Comparison of ENCODE assay signal across 8 mouse cellular contexts in the genomic region with DNA sequence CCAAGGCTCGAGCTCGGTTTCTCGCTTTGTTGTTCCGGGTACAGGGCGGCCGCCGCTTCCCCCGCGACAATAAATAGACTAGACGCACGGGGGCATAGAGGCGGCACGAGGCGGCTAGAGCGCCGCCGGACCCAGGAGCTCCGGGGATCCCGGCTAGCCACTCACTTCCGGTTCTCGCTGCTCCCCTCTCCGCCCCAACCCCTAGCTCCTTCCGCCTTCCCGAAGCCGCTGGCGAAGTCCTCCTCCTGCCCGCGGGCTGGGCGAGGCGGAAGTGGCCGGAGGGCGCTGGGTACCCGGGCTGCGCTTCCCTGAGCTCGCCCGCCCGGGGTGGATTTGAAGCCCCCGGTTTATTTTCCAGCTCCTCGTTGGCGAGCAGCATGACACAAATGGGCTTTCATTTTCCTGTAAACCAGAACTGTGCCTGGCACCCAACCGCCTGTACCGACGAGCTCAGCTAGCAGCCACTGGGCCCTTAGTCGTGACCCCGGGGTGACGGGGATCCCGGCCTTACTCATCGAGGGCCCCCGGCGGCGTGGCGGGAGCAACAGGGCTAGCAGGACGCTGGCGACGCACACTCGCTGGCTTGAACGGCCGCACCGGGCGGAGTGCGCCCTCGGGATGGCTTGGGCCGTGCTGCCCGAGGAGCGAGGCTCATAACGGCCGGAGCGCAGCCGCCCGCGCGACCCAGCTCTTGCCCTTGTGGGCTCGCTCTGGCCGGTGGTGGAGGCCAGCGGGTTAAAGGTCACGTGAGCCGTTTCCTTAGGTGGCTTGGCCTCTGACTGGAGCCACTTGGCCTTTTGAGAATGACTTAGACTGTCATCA. TPM values are rescaled to one million over a fixed set of nuclear protein-coding genes. Genes with fewer than 3 reads are reported as not detected.
DNase-seq lines count a peak whose midpoint lies in the region; ATAC-seq and TF ChIP-seq lines count a peak whose summit lies in the region.

A gene (minus strand): TSS at position 667 of the 822 bp plus-strand sequence.

- peak within 1 kb of the TSS; percentile 90 for H3K4me2 ChIP-seq in forebrain, embryonic 11.5 days (ENCODE audit: low read depth, low read length, severe bottlenecking)
- peak within 1 kb of the TSS; percentile 95 for H3K4me2 ChIP-seq in heart, embryonic 16.5 days (ENCODE audit: low read depth, low read length)
- H3K4me2 ChIP-seq in liver, embryonic 15.5 days = peak within 1 kb of the TSS; percentile 91
- H3K4me2 ChIP-seq in neural tube, embryonic 14.5 days (ENCODE audit: low read depth, low read length) = peak within 1 kb of the TSS; percentile 96

- H3K9ac ChIP-seq in forebrain, embryonic 11.5 days (ENCODE audit: low read length) = peak within 1 kb of the TSS; percentile 98
- H3K9ac ChIP-seq in heart, embryonic 16.5 days (ENCODE audit: low read length) = peak within 1 kb of the TSS; percentile 97
- H3K9ac ChIP-seq in liver, embryonic 15.5 days = peak within 1 kb of the TSS; percentile 90
- peak within 1 kb of the TSS; percentile 84 for H3K9ac ChIP-seq in neural tube, embryonic 14.5 days (replicated peaks; ENCODE audit: low read depth, low read length)

- under 1% methylated on average over 77 of the region's 77 CpGs for whole genome bisulfite sequencing in forebrain, embryonic 11.5 days
- under 1% methylated on average over 74 of the region's 77 CpGs for WGBS in heart, embryonic 16.5 days
- under 1% methylated on average over 77 of the region's 77 CpGs for WGBS in liver, embryonic 15.5 days (ENCODE audit: insufficient replicate concordance)
- WGBS in neural tube, embryonic 14.5 days = under 1% methylated on average over 68 of the region's 77 CpGs

- peak within 1 kb of the TSS; percentile 97 for H3K4me3 ChIP-seq in E14TG2a.4 (replicated peaks; ENCODE audit: low read length)
- peak within 1 kb of the TSS; percentile 96 for H3K4me3 ChIP-seq in forebrain, embryonic 11.5 days (ENCODE audit: low read depth, low read length)
- H3K4me3 ChIP-seq in heart, embryonic 16.5 days (ENCODE audit: low read length) = peak within 1 kb of the TSS; percentile 88
- peak within 1 kb of the TSS; percentile 95 for H3K4me3 ChIP-seq in liver, embryonic 15.5 days (replicated peaks)
- H3K4me3 ChIP-seq in neural tube, embryonic 14.5 days (ENCODE audit: low read depth, low read length) = peak within 1 kb of the TSS; percentile 69

- H3K27ac ChIP-seq in forebrain, embryonic 11.5 days (ENCODE audit: low read depth, low read length) = peak within 1 kb of the TSS; percentile 83
- H3K27ac ChIP-seq in heart, embryonic 16.5 days (ENCODE audit: low read length) = peak within 1 kb of the TSS; percentile 96
- H3K27ac ChIP-seq in liver, embryonic 15.5 days (replicated peaks) = peak within 1 kb of the TSS; percentile 90
- peak within 1 kb of the TSS; percentile 90 for H3K27ac ChIP-seq in neural tube, embryonic 14.5 days (ENCODE audit: low read depth, low read length)

- no peaks in the 10 kb centered on the region for H3K27me3 ChIP-seq in E14TG2a.4 (ENCODE audit: insufficient read depth, low read length)
- H3K27me3 ChIP-seq in forebrain, embryonic 11.5 days (ENCODE audit: control insufficient read depth, insufficient read depth, low read length) = no peaks in the 10 kb centered on the region
- H3K27me3 ChIP-seq in heart, embryonic 16.5 days (ENCODE audit: control insufficient read depth, insufficient read depth, low read length) = no peaks in the 10 kb centered on the region
- H3K27me3 ChIP-seq in liver, embryonic 15.5 days = no peaks in the 10 kb centered on the region
- no peaks in the 10 kb centered on the region for H3K27me3 ChIP-seq in neural tube, embryonic 14.5 days (ENCODE audit: control insufficient read depth, insufficient read depth, low read length)

- TF ChIP-seq CTCF in E14TG2a.4 (conservative IDR thresholded peaks at IDR 0.05; ENCODE audit: low read length) = no peak

- peak; percentile 99 for ATAC-seq in forebrain, embryonic 11.5 days (replicated peaks; ENCODE audit: low FRiP score)
- ATAC-seq in heart, embryonic 16.5 days (replicated peaks; ENCODE audit: extremely low read depth, insufficient read depth, low FRiP score) = peak; percentile 98
- peak; percentile 98 for ATAC-seq in liver, embryonic 15.5 days (ENCODE audit: insufficient read depth)
- peak; percentile 99 for ATAC-seq in neural tube, embryonic 14.5 days (ENCODE audit: low read depth)

- H3K4me1 ChIP-seq in E14TG2a.4 (replicated peaks; ENCODE audit: low read depth, low read length) = peaks cover 27% of the 10 kb centered on the region
- peaks cover 10% of the 10 kb centered on the region for H3K4me1 ChIP-seq in forebrain, embryonic 11.5 days (replicated peaks; ENCODE audit: control insufficient read depth, insufficient read depth, low read length)
- H3K4me1 ChIP-seq in heart, embryonic 16.5 days (ENCODE audit: control insufficient read depth, insufficient read depth, low read length) = peaks cover 25% of the 10 kb centered on the region
- peaks cover 41% of the 10 kb centered on the region for H3K4me1 ChIP-seq in liver, embryonic 15.5 days (replicated peaks)
- peaks cover 18% of the 10 kb centered on the region for H3K4me1 ChIP-seq in neural tube, embryonic 14.5 days (ENCODE audit: control insufficient read depth, insufficient read depth, low read length)

- H3K9me3 ChIP-seq in E14TG2a.4 (ENCODE audit: low read length) = no peaks in the 10 kb centered on the region
- no peaks in the 10 kb centered on the region for H3K9me3 ChIP-seq in forebrain, embryonic 11.5 days (ENCODE audit: control insufficient read depth, low read length)
- H3K9me3 ChIP-seq in heart, embryonic 16.5 days (replicated peaks; ENCODE audit: control insufficient read depth, low read length) = no peaks in the 10 kb centered on the region
- no peaks in the 10 kb centered on the region for H3K9me3 ChIP-seq in liver, embryonic 15.5 days (replicated peaks)
- H3K9me3 ChIP-seq in neural tube, embryonic 14.5 days (ENCODE audit: control insufficient read depth, low read length) = no peaks in the 10 kb centered on the region

- H3K36me3 ChIP-seq in E14TG2a.4 (ENCODE audit: insufficient read depth, low read length) = no peaks in the 10 kb centered on the region
- H3K36me3 ChIP-seq in forebrain, embryonic 11.5 days (ENCODE audit: control insufficient read depth, insufficient read depth, low read length) = no peaks in the 10 kb centered on the region
- no peaks in the 10 kb centered on the region for H3K36me3 ChIP-seq in heart, embryonic 16.5 days (ENCODE audit: control insufficient read depth, insufficient read depth)
- H3K36me3 ChIP-seq in liver, embryonic 15.5 days (replicated peaks) = no peaks in the 10 kb centered on the region
- H3K36me3 ChIP-seq in neural tube, embryonic 14.5 days (ENCODE audit: control insufficient read depth, insufficient read depth, low read length) = no peaks in the 10 kb centered on the region

- peak; percentile 88 for DNase-seq in c-Kit-positive CD71-positive TER-119-negative erythroid progenitor cells, embryonic 14.5 days (ENCODE audit: low read depth)
- DNase-seq in forebrain, embryonic 11.5 days (ENCODE audit: low spot score) = peak; percentile 96
- DNase-seq in kidney, postnatal 36 days = peak; percentile 97
- DNase-seq in testis, postnatal 10 days (ENCODE audit: low spot score) = peak; percentile 90

RNA-seq across cellular contexts. Expression of the gene that starts here (rescaled TPM):
- polyA plus RNA-seq in forebrain, embryonic 11.5 days (2014; fragmentation: Nextera tagmentation; extraction: Ambion mirVana) = 109 and 111 TPM in 2 replicates
- 36.7 and 42.1 TPM in 2 replicates for polyA plus RNA-seq in heart, embryonic 16.5 days (2015; fragmentation: Nextera tagmentation; extraction: Ambion mirVana)
- polyA plus RNA-seq in liver, embryonic 15.5 days (2015; fragmentation: Nextera tagmentation; extraction: Ambion mirVana) = 17.4 and 20.8 TPM in 2 replicates
- 97.4 and 105 TPM in 2 replicates for polyA plus RNA-seq in neural tube, embryonic 14.5 days (2014; fragmentation: Nextera tagmentation; extraction: Ambion mirVana)

Comparison
In these comparisons a context has a peak if more than half of its experiments do, and no peak if none do; other contexts are left out.
1. Peak in every context shown above with its lines: DNase-seq, ATAC-seq, H3K4me3 ChIP-seq and H3K27ac ChIP-seq.